Mouse (Mus musculus): ENCODE data around the gene Hoxa10. TPM values are rescaled to one million over a fixed set of nuclear protein-coding genes. Genes with fewer than 3 reads are reported as not detected.

The Hoxa10 gene
- polyA plus RNA-seq, 1 experiment from 2014 or later, result 0.31 TPM

GRCm38 (mm10) chr6:52235267-52235666 is 5.4 kb downstream of the Hoxa10 start:
- no peak overlapping the region for H3K4me3 ChIP-seq

GRCm38 (mm10) chr6:52234428-52235140 is 6.1 kb downstream of the Hoxa10 start:
- H3K4me2 ChIP-seq, result no peak overlapping the region
- ATAC-seq (ENCODE audit: insufficient number of reproducible peaks, low FRiP score), result no peak
- H3K9me3 ChIP-seq (replicated peaks), result no peaks in the 10 kb centered on the region
- H3K27ac ChIP-seq (ENCODE audit: poor library complexity, severe bottlenecking), result no peak overlapping the region
- H3K4me3 ChIP-seq, result no peak overlapping the region
- H3K36me3 ChIP-seq, result no peaks in the 10 kb centered on the region
- no peak overlapping the region for H3K9ac ChIP-seq
- 2% methylated on average over 66 of the region's 68 CpGs for WGBS
- H3K4me1 ChIP-seq (replicated peaks), result peaks cover 3% of the 10 kb centered on the region; the same call in 1 of the 2 replicates
- H3K27me3 ChIP-seq (replicated peaks), result peaks cover 88% of the 10 kb centered on the region

More at GRCm38 (mm10) chr6:52235267-52235666, 5.4 kb downstream of the Hoxa10 start:
- H3K4me2 ChIP-seq, result no peak overlapping the region
- no peak overlapping the region for H3K27ac ChIP-seq (ENCODE audit: poor library complexity, severe bottlenecking)
- H3K4me1 ChIP-seq (replicated peaks), result peaks cover 3% of the 10 kb centered on the region; the same call in 1 of the 2 replicates
- no peak overlapping the region for H3K9ac ChIP-seq
- no peaks in the 10 kb centered on the region for H3K9me3 ChIP-seq (replicated peaks)
- H3K27me3 ChIP-seq (replicated peaks), result peaks cover 88% of the 10 kb centered on the region
- WGBS, result 28% methylated on average over 9 of the region's 9 CpGs
- no peak for ATAC-seq (ENCODE audit: insufficient number of reproducible peaks, low FRiP score)
- H3K36me3 ChIP-seq, result no peaks in the 10 kb centered on the region

- WGBS, result 2% methylated on average over 70 of the region's 70 CpGs
- Histone ChIP-seq H3K27ac (ENCODE audit: poor library complexity, severe bottlenecking) (no peak overlapping the region), H3K36me3 (no peaks in the 10 kb centered on the region), H3K4me2 (no peak overlapping the region; the same call in 1 of the 2 replicates), H3K4me3 (no peak overlapping the region), H3K9ac (no peak overlapping the region), H3K9me3 (replicated peaks) (no peaks in the 10 kb centered on the region), H3K4me1 (replicated peaks) (peaks cover 3% of the 10 kb centered on the region; the same call in 1 of the 2 replicates), H3K27me3 (replicated peaks) (peaks cover 90% of the 10 kb centered on the region)
- no peak for ATAC-seq (ENCODE audit: insufficient number of reproducible peaks, low FRiP score)
Measured at GRCm38 (mm10) chr6:52233546-52234427, 6.9 kb downstream of the Hoxa10 start.

- no peaks in the 10 kb centered on the region for H3K9me3 ChIP-seq (replicated peaks)
- no peak for ATAC-seq (ENCODE audit: insufficient number of reproducible peaks, low FRiP score)
- H3K27ac ChIP-seq (ENCODE audit: poor library complexity, severe bottlenecking), result no peak overlapping the region
- no peaks in the 10 kb centered on the region for H3K36me3 ChIP-seq
- H3K4me3 ChIP-seq, result no peak overlapping the region
- H3K9ac ChIP-seq, result no peak overlapping the region
- H3K27me3 ChIP-seq (replicated peaks), result peaks cover 92% of the 10 kb centered on the region
- no peak overlapping the region for H3K4me2 ChIP-seq
- H3K4me1 ChIP-seq (replicated peaks), result peaks cover 3% of the 10 kb centered on the region; the same call in 1 of the 2 replicates
- WGBS, result 2% methylated on average over 23 of the region's 23 CpGs
Measured at GRCm38 (mm10) chr6:52232984-52233545, 7.6 kb downstream of the Hoxa10 start.

- H3K4me1 ChIP-seq (replicated peaks), result peaks cover 3% of the 10 kb centered on the region; the same call in 1 of the 2 replicates
- H3K4me3 ChIP-seq, result no peak overlapping the region
- no peak overlapping the region for H3K4me2 ChIP-seq
- no peak for ATAC-seq (ENCODE audit: insufficient number of reproducible peaks, low FRiP score)
- no peak overlapping the region for H3K9ac ChIP-seq
- WGBS, result under 1% methylated on average over 18 of the region's 18 CpGs
- H3K36me3 ChIP-seq, result no peaks in the 10 kb centered on the region
- H3K27me3 ChIP-seq (replicated peaks), result peaks cover 92% of the 10 kb centered on the region
- H3K27ac ChIP-seq (ENCODE audit: poor library complexity, severe bottlenecking), result no peak overlapping the region
- no peaks in the 10 kb centered on the region for H3K9me3 ChIP-seq (replicated peaks)
Measured at GRCm38 (mm10) chr6:52232568-52232965, 8.1 kb downstream of the Hoxa10 start.

- H3K4me1 ChIP-seq (replicated peaks), result peaks cover 3% of the 10 kb centered on the region; the same call in 1 of the 2 replicates
- peaks cover 92% of the 10 kb centered on the region for H3K27me3 ChIP-seq (replicated peaks)
- no peaks in the 10 kb centered on the region for H3K36me3 ChIP-seq
- H3K4me3 ChIP-seq, result no peak overlapping the region
- no peak for ATAC-seq (ENCODE audit: insufficient number of reproducible peaks, low FRiP score)
- no peaks in the 10 kb centered on the region for H3K9me3 ChIP-seq (replicated peaks)
- no peak overlapping the region for H3K9ac ChIP-seq
- H3K4me2 ChIP-seq, result no peak overlapping the region
- WGBS, result 1% methylated on average over 18 of the region's 18 CpGs
- H3K27ac ChIP-seq (ENCODE audit: poor library complexity, severe bottlenecking), result no peak overlapping the region
Measured at GRCm38 (mm10) chr6:52231885-52232567, 8.6 kb downstream of the Hoxa10 start.

GRCm38 (mm10) chr6:52230516-52231165 is 10.0 kb downstream of the Hoxa10 start, which contains the start of gene Hoxa9:
Gene Hoxa9 (minus strand): TSS chr6:52231089.
- H3K27ac ChIP-seq (ENCODE audit: poor library complexity, severe bottlenecking), result no peak within 1 kb of the TSS

GRCm38 (mm10) chr6:52229558-52230416 is 10.9 kb downstream of the Hoxa10 start:
- 1% methylated on average over 44 of the region's 44 CpGs for WGBS
- Histone ChIP-seq H3K27me3 (replicated peaks) (peaks cover 92% of the 10 kb centered on the region), H3K36me3 (no peaks in the 10 kb centered on the region), H3K9me3 (replicated peaks) (no peaks in the 10 kb centered on the region), H3K4me2 (no peak overlapping the region), H3K4me1 (replicated peaks) (peaks cover 8% of the 10 kb centered on the region; the same call in 1 of the 2 replicates), H3K27ac (ENCODE audit: poor library complexity, severe bottlenecking) (no peak overlapping the region), H3K4me3 (no peak overlapping the region), H3K9ac (no peak overlapping the region)
- ATAC-seq (ENCODE audit: insufficient number of reproducible peaks, low FRiP score), result no peak

More at GRCm38 (mm10) chr6:52230516-52231165, 10.0 kb downstream of the Hoxa10 start, which contains the start of gene Hoxa9:
- Histone ChIP-seq H3K4me1 (replicated peaks) (peaks cover 8% of the 10 kb centered on the region; the same call in 1 of the 2 replicates), H3K4me3 (0 out of 2 replicates have a peak within 1 kb of the TSS, but pooled peaks have one; percentile 11), H3K36me3 (no peaks in the 10 kb centered on the region), H3K9ac (no peak within 1 kb of the TSS), H3K4me2 (no peak within 1 kb of the TSS), H3K9me3 (replicated peaks) (no peaks in the 10 kb centered on the region), H3K27me3 (replicated peaks) (peaks cover 92% of the 10 kb centered on the region)
- no peak for ATAC-seq (ENCODE audit: insufficient number of reproducible peaks, low FRiP score)
- WGBS, result under 1% methylated on average over 29 of the region's 36 CpGs

- peaks cover 8% of the 10 kb centered on the region; the same call in 1 of the 2 replicates for H3K4me1 ChIP-seq (replicated peaks)
- H3K27ac ChIP-seq (ENCODE audit: poor library complexity, severe bottlenecking), result no peak overlapping the region
- WGBS, result 2% methylated on average over 38 of the region's 38 CpGs
- peaks cover 92% of the 10 kb centered on the region for H3K27me3 ChIP-seq (replicated peaks)
- ATAC-seq (ENCODE audit: insufficient number of reproducible peaks, low FRiP score), result no peak
- H3K9ac ChIP-seq, result no peak overlapping the region
- H3K9me3 ChIP-seq (replicated peaks), result no peaks in the 10 kb centered on the region
- H3K4me2 ChIP-seq, result no peak overlapping the region
- no peaks in the 10 kb centered on the region for H3K36me3 ChIP-seq
- H3K4me3 ChIP-seq, result no peak overlapping the region
Measured at GRCm38 (mm10) chr6:52228475-52229465, 11.9 kb downstream of the Hoxa10 start.

Data from heart, embryonic 12.5 days (tissue).